Mouse (Mus musculus): ENCODE data around the gene Dnajb14. TPM values are rescaled to one million over a fixed set of nuclear protein-coding genes. Genes with fewer than 3 reads are reported as not detected.

Gene Dnajb14
- total and polyA plus RNA-seq, 3 experiments, result 2.8 to 7.0 (median 4.4) TPM

- H3K9me3 ChIP-seq (replicated peaks; ENCODE audit: low read length), result no peaks in the 10 kb centered on the region
- peak overlapping the region; percentile 87 for H3K4me2 ChIP-seq (ENCODE audit: insufficient read depth, low read depth, poor library complexity, severe bottlenecking)
- H3K9ac ChIP-seq (ENCODE audit: insufficient read depth, low read depth), result peak overlapping the region; percentile 93
- TF ChIP-seq MAZ (IDR thresholded peaks at IDR 0.05; ENCODE audit: low read depth, low read length) (no peak), E2F4 (IDR thresholded peaks at IDR 0.05; ENCODE audit: insufficient replicate concordance, low read depth, low read length) (no peak), CTCF (conservative IDR thresholded peaks at IDR 0.05 in 1 of 2, IDR thresholded peaks at IDR 0.05 in 1 of 2; ENCODE audit: low read depth in 2 of 2, low read length in 2 of 2) (no peak), ZNF384 (IDR thresholded peaks at IDR 0.05; ENCODE audit: low read depth, low read length) (peak; percentile 66), POLR2AphosphoS2 (IDR thresholded peaks at IDR 0.05; ENCODE audit: low read depth, low read length) (no peak), ZKSCAN1 (IDR thresholded peaks at IDR 0.05; ENCODE audit: borderline replicate concordance, low read depth, low read length) (no peak), RCOR1 (conservative IDR thresholded peaks at IDR 0.05; ENCODE audit: low read depth, low read length) (no peak), CHD1 (IDR thresholded peaks at IDR 0.05; ENCODE audit: low read depth, low read length) (peak; percentile 72; the same call in 1 of the 2 replicates), IRF4 (IDR thresholded peaks at IDR 0.05; ENCODE audit: low read depth, low read length) (no peak), SMC3 (IDR thresholded peaks at IDR 0.05; ENCODE audit: low read depth, low read length) (no peak), ZC3H11A (IDR thresholded peaks at IDR 0.05; ENCODE audit: low read depth, low read length) (no peak), JUND (conservative IDR thresholded peaks at IDR 0.05; ENCODE audit: low read depth, low read length) (no peak), NELFE (IDR thresholded peaks at IDR 0.05; ENCODE audit: low read depth, low read length) (no peak), POLR2A (IDR thresholded peaks at IDR 0.05; ENCODE audit: low read depth, low read length) (no peak), HCFC1 (IDR thresholded peaks at IDR 0.05; ENCODE audit: low read depth, low read length) (no peak; the same call in 1 of the 2 replicates), MYC (IDR thresholded peaks at IDR 0.05; ENCODE audit: low read depth, low read length) (0 out of 2 replicates have a peak, but pooled peaks have one; percentile 3), TBP (conservative IDR thresholded peaks at IDR 0.05; ENCODE audit: low read depth, low read length) (no peak), BHLHE40 (IDR thresholded peaks at IDR 0.05; ENCODE audit: low read depth, low read length) (no peak), RAD21 (IDR thresholded peaks at IDR 0.05; ENCODE audit: low read depth, low read length) (no peak), PAX5 (IDR thresholded peaks at IDR 0.05; ENCODE audit: low read length) (no peak), ZMIZ1 (IDR thresholded peaks at IDR 0.05; ENCODE audit: low read depth, low read length) (no peak), USF1 (IDR thresholded peaks at IDR 0.05; ENCODE audit: low read depth, low read length) (no peak), NRF1 (IDR thresholded peaks at IDR 0.05; ENCODE audit: low read depth, low read length) (no peak), GABPA (IDR thresholded peaks at IDR 0.05; ENCODE audit: insufficient replicate concordance, low read depth, low read length) (no peak), UBTF (IDR thresholded peaks at IDR 0.05; ENCODE audit: low read depth, low read length) (no peak; the same call in 1 of the 2 replicates), TCF12 (IDR thresholded peaks at IDR 0.05; ENCODE audit: low read depth, low read length) (no peak), MAX (IDR thresholded peaks at IDR 0.05; ENCODE audit: low read length) (0 out of 2 replicates have a peak, but pooled peaks have one; percentile 36), CHD2 (IDR thresholded peaks at IDR 0.05; ENCODE audit: low read length) (no peak), MXI1 (IDR thresholded peaks at IDR 0.05; ENCODE audit: low read depth, low read length) (peak; percentile 22; the same call in 1 of the 2 replicates), MAFK (IDR thresholded peaks at IDR 0.05; ENCODE audit: insufficient replicate concordance, low read length) (no peak), ETS1 (conservative IDR thresholded peaks at IDR 0.05; ENCODE audit: low read depth, low read length) (no peak), MEF2A (IDR thresholded peaks at IDR 0.05; ENCODE audit: borderline replicate concordance, low read depth, low read length) (no peak)
- H3K4me1 ChIP-seq (ENCODE audit: control insufficient read depth in 1 of 2, insufficient read depth in 2 of 2), result peaks cover 5 to 33% of the 10 kb centered on the region in 2 experiments
- H3K36me3 ChIP-seq (replicated peaks in 1 of 2; ENCODE audit: control insufficient read depth in 1 of 2, insufficient read depth in 1 of 2, low read length in 1 of 2), result peaks cover 10 to 24% of the 10 kb centered on the region in 2 experiments
- in situ Hi-C loops (cut with MboI; ENCODE audit: low pct_ligation_motif_present, low pct_unique_long_range_greater_than_20kb, low sequenced_read_pairs) (loop anchor here (5.0 to 10.0 kb wide), 2 partner anchors 49 to 276 kb away; partner anchors contain the start of genes Lamtor3, Mttp and Trmt10a), dilution Hi-C loops (cut with MboI; ENCODE audit: extremely low pct_ligation_motif_present, extremely low pct_unique_long_range_greater_than_20kb, low sequenced_read_pairs) (no loop called here)
- H3K4me3 ChIP-seq (replicated peaks in 1 of 3; ENCODE audit: low read depth in 2 of 3, low read length in 2 of 3, poor library complexity in 1 of 3), result peak overlapping the region; percentile 64 to 86 (median 69)
- peaks cover 45% of the 10 kb centered on the region for H3K79me2 ChIP-seq (replicated peaks; ENCODE audit: control insufficient read depth, extremely low read depth, insufficient read depth, poor library complexity, severe bottlenecking)
- H3K27me3 ChIP-seq (replicated peaks), result no peaks in the 10 kb centered on the region
- H3K27ac ChIP-seq (ENCODE audit: insufficient read depth, low read depth), result peak overlapping the region; percentile 90
- peak; percentile 63 for DNase-seq (ENCODE audit: extremely low read depth)
Measured at GRCm38 (mm10) chr3:137868094-137868913, 829 bp downstream of the Dnajb14 start.

Data from CH12.LX (cell line).